Mouse (Mus musculus) CH12.LX (cell line): Measurements from ENCODE around the gene Arhgap25.

Source experiments
- CHD2 ChIP-seq: IDR thresholded peaks from 2 replicates; pipeline ENCODE4 v1.6.1; 2011; ENCODE audit warnings: low read length, improper control_type of control experiment
- CTCF ChIP-seq, 2 experiments: IDR thresholded peaks in 1 of 2; conservative IDR thresholded peaks in 1 of 2; 2 replicates each; pipeline ENCODE4 v1.5.1; 2011 to 2012; ENCODE audit warnings: low read depth in 2 of 2, low read length in 2 of 2, improper control_type of control experiment in 1 of 2, inconsistent platforms in 1 of 2, mild to moderate bottlenecking in 1 of 2, moderate library complexity in 1 of 2
- EP300 ChIP-seq: IDR thresholded peaks from 2 replicates; pipeline ENCODE4 v1.6.1; 2011; ENCODE audit warnings: low read length, improper control_type of control experiment
- MAX ChIP-seq: IDR thresholded peaks from 2 replicates; pipeline ENCODE4 v1.6.1; 2011; ENCODE audit warnings: low read length, improper control_type of control experiment
- MYC ChIP-seq: IDR thresholded peaks from 2 replicates; pipeline ENCODE4 v1.6.1; 2011; ENCODE audit warnings: low read depth, mild to moderate bottlenecking, improper control_type of control experiment, low read length
- POLR2A ChIP-seq: IDR thresholded peaks from 2 replicates; pipeline ENCODE4 v1.6.1; 2011; ENCODE audit warnings: low read depth, mild to moderate bottlenecking, improper control_type of control experiment, low read length
- RAD21 ChIP-seq: IDR thresholded peaks from 2 replicates; pipeline ENCODE4 v1.6.1; 2011; ENCODE audit warnings: low read depth, mild to moderate bottlenecking, low read length, improper control_type of control experiment, moderate library complexity
- SIN3A ChIP-seq: IDR thresholded peaks from 2 replicates; pipeline ENCODE4 v1.6.1; 2012; ENCODE audit warnings: low read length, improper control_type of control experiment, inconsistent platforms
- USF1 ChIP-seq: IDR thresholded peaks from 2 replicates; pipeline ENCODE4 v1.6.1; 2014; ENCODE audit warnings: low read depth, mild to moderate bottlenecking, inconsistent platforms, low read length, improper control_type of control experiment
- ZC3H11A ChIP-seq: IDR thresholded peaks from 2 replicates; pipeline ENCODE4 v1.6.1; 2012; ENCODE audit warnings: low read depth, mild to moderate bottlenecking, inconsistent platforms, low read length, improper control_type of control experiment

DNA sequence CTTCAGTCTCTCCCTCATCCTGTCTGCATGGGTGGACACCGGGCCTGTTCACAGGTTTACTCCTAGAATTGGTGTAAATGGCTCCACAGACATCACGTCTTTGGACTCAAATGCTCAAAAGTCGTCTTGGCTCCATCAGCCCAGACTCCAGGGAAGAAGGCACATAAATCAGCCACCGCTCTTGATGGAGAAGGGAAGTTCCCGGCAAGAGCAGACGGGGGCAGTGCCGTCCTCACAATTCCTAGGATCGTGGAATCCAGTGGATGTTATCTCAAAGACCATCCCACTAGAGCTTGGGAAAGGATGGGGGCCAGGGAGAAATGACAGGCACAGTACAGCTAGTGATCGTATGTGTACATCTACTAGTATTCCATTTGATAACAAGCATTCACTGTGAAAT is 45.2 kb upstream of the Arhgap25 start:
- TF ChIP-seq POLR2A (no peak), CTCF (conservative IDR thresholded peaks at IDR 0.05 in 1 of 2, IDR thresholded peaks at IDR 0.05 in 1 of 2; ENCODE audit: low read depth in 2 of 2, low read length in 2 of 2) (no peak), RAD21 (no peak), EP300 (no peak), MAX (no peak), SIN3A (no peak), USF1 (no peak), MYC (no peak), ZC3H11A (no peak), CHD2 (no peak)
